Mouse (Mus musculus): ENCODE measurements at regions not wholly inside any gene's neighbourhood (a gene's known extent, or its start where the extent isn't known, plus 50 kb on each side); places are given as distances from the start of the nearest gene placed in this dataset.

- TF ChIP-seq POLR2A (IDR thresholded peaks at IDR 0.05; ENCODE audit: low read depth, low read length) (no peak), CTCF (conservative IDR thresholded peaks at IDR 0.05; ENCODE audit: insufficient read depth, insufficient read length, low read depth, low read length) (no peak)
Observed at GRCm38 (mm10) chr10:37310266-37310945, 171.7 kb upstream of the Marcks start.

Measured in kidney, adult 2 months (tissue).